Mouse (Mus musculus) bone marrow, adult 2 months (tissue): ENCODE measurements at regions not wholly inside any gene's neighbourhood (a gene's known extent, or its start where the extent isn't known, plus 50 kb on each side); places are given as distances from the start of the nearest gene placed in this dataset.

Experiments
- CTCF ChIP-seq: fragments of 200-500 bp; IDR thresholded peaks from 2 replicates; pipeline ENCODE4 v1.5.1; 2011; ENCODE audit warnings: low read length, control low read depth; ENCODE audit not compliant: control insufficient read depth, insufficient read depth
- POLR2A ChIP-seq: fragments of 200-500 bp; IDR thresholded peaks from 2 replicates; pipeline ENCODE4 v1.6.1; 2011; ENCODE audit warnings: low read depth, mild to moderate bottlenecking, control low read depth, low read length, borderline replicate concordance; ENCODE audit not compliant: control insufficient read depth

GRCm38 (mm10) chr2:72794501-72794900 lies 185.7 kb downstream of the Sp3 start:
- TF ChIP-seq POLR2A, result no peak
- TF ChIP-seq CTCF, result no peak
